ENCODE assay signal across 8 mouse cellular contexts in the genomic region with DNA sequence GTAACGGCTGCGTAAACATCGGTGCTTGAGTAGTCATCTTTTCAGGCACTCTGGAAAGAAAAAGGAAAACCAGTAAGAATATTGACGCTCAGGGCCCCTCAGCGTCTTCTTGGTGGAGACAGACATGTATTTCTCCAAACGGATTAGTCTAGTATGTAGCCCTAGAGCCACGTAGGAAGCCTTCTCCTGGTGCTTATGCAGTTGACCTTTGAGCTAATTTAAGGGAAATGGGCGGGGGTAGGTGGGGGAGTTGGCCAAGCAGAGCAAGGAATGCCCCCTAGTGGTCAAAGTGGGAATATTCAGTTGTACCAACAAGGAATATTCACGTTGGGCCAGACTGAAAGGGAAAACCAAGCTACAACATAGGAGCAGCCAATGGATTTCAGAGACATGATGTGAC. TPM values are rescaled to one million over a fixed set of nuclear protein-coding genes. Genes with fewer than 3 reads are reported as not detected.
DNase-seq lines count a peak whose midpoint lies in the region; ATAC-seq and TF ChIP-seq lines count a peak whose summit lies in the region.

No protein-coding gene starts in this region.

- DNase-seq in gastrocnemius, adult 18-20 months (ENCODE audit: low spot score), result peak; percentile 85
- DNase-seq in gastrocnemius, postnatal 10 days, result no peak
- peak; percentile 69 for DNase-seq in CH12.LX (ENCODE audit: extremely low read depth)
- peak; percentile 71 for DNase-seq in embryo, embryonic 10 days (ENCODE audit: low spot score)
- DNase-seq in retina, postnatal 7 days (ENCODE audit: low read depth, low spot score), result peak; percentile 19
- DNase-seq in cerebellum, adult 9-10 months, result no peak

- no peaks in the 10 kb centered on the region for H3K36me3 ChIP-seq in CH12.LX (replicated peaks in 1 of 2; ENCODE audit: control insufficient read depth in 1 of 2, insufficient read depth in 1 of 2, low read length in 1 of 2)
- no peaks in the 10 kb centered on the region for H3K36me3 ChIP-seq in intestine, postnatal 0 days (ENCODE audit: control insufficient read depth, insufficient read depth)

- dilution Hi-C loops in CH12.LX (cut with MboI; ENCODE audit: extremely low pct_ligation_motif_present, extremely low pct_unique_long_range_greater_than_20kb, low sequenced_read_pairs), result no loop called here

- no peak for TF ChIP-seq POLR2A in CH12.LX (IDR thresholded peaks at IDR 0.05; ENCODE audit: low read depth, low read length)

- H3K27me3 ChIP-seq in CH12.LX (replicated peaks), result no peaks in the 10 kb centered on the region
- H3K27me3 ChIP-seq in intestine, postnatal 0 days (replicated peaks; ENCODE audit: control insufficient read depth, insufficient read depth, low read length), result no peaks in the 10 kb centered on the region

- H3K9ac ChIP-seq in CH12.LX (ENCODE audit: insufficient read depth, low read depth), result peak overlapping the region; percentile 36; the same call in 1 of the 2 replicates
- no peak overlapping the region for H3K9ac ChIP-seq in intestine, postnatal 0 days (ENCODE audit: low read depth, low read length)

- peak overlapping the region; percentile 85; the same call in 1 of the 2 replicates for H3K4me2 ChIP-seq in CH12.LX (ENCODE audit: insufficient read depth, low read depth, poor library complexity, severe bottlenecking)
- peak overlapping the region; percentile 35; the same call in 1 of the 2 replicates for H3K4me2 ChIP-seq in intestine, postnatal 0 days (replicated peaks; ENCODE audit: low read depth)

- H3K79me2 ChIP-seq in CH12.LX (replicated peaks; ENCODE audit: control insufficient read depth, extremely low read depth, insufficient read depth, poor library complexity, severe bottlenecking), result no peaks in the 10 kb centered on the region

- H3K9me3 ChIP-seq in CH12.LX (replicated peaks; ENCODE audit: low read length), result no peaks in the 10 kb centered on the region
- H3K9me3 ChIP-seq in intestine, postnatal 0 days (ENCODE audit: control insufficient read depth), result no peaks in the 10 kb centered on the region

- in situ Hi-C loops in CH12.LX (cut with MboI; ENCODE audit: low pct_ligation_motif_present, low pct_unique_long_range_greater_than_20kb, low sequenced_read_pairs), result no loop called here

- TF ChIP-seq EP300 in CH12.LX (IDR thresholded peaks at IDR 0.05; ENCODE audit: low read length), result no peak

- WGBS in intestine, postnatal 0 days, result 53% methylated on average over 9 of the region's 9 CpGs

- peak overlapping the region in 2 of 3 experiments; percentile 24 to 31 for H3K4me3 ChIP-seq in CH12.LX (replicated peaks in 1 of 3; ENCODE audit: low read depth in 2 of 3, low read length in 2 of 3, poor library complexity in 1 of 3)
- no peak overlapping the region for H3K4me3 ChIP-seq in intestine, postnatal 0 days (ENCODE audit: low read depth, low read length)

- peaks cover 0 to 4% of the 10 kb centered on the region in 2 experiments; a peak in 2 of 4 replicates for H3K4me1 ChIP-seq in CH12.LX (ENCODE audit: control insufficient read depth in 1 of 2, insufficient read depth in 2 of 2)
- no peaks in the 10 kb centered on the region for H3K4me1 ChIP-seq in intestine, postnatal 0 days (replicated peaks; ENCODE audit: control insufficient read depth, insufficient read depth, low read length)

- TF ChIP-seq CTCF in CH12.LX (conservative IDR thresholded peaks at IDR 0.05 in 1 of 2, IDR thresholded peaks at IDR 0.05 in 1 of 2; ENCODE audit: low read depth in 2 of 2, low read length in 2 of 2), result peak; percentile 71 to 77
- peak; percentile 81 for TF ChIP-seq CTCF in intestine, postnatal 0 days (IDR thresholded peaks at IDR 0.05; ENCODE audit: low read depth)

- TF ChIP-seq RAD21 in CH12.LX (IDR thresholded peaks at IDR 0.05; ENCODE audit: low read depth, low read length), result peak; percentile 52

- H3K27ac ChIP-seq in CH12.LX (ENCODE audit: insufficient read depth, low read depth), result no peak overlapping the region
- no peak overlapping the region for H3K27ac ChIP-seq in intestine, postnatal 0 days (ENCODE audit: low read depth, low read length)

- peak; percentile 73 for ATAC-seq in intestine, postnatal 0 days
- no peak for ATAC-seq in activated CD4-positive, CD25-positive, alpha-beta regulatory T cell, adult 4 months

TF ChIP-seq in CH12.LX, 34 proteins besides CTCF, POLR2A, EP300 and RAD21:
- peak; percentile 3 for TF ChIP-seq BHLHE40 (IDR thresholded peaks at IDR 0.05; ENCODE audit: low read depth, low read length)
- TF ChIP-seq TBP (conservative IDR thresholded peaks at IDR 0.05; ENCODE audit: low read depth, low read length), result no peak
- TF ChIP-seq MAZ (IDR thresholded peaks at IDR 0.05; ENCODE audit: low read depth, low read length), result peak; percentile 91
- no peak for TF ChIP-seq USF1 (IDR thresholded peaks at IDR 0.05; ENCODE audit: low read depth, low read length)
- TF ChIP-seq SMC3 (IDR thresholded peaks at IDR 0.05; ENCODE audit: low read depth, low read length), result peak; percentile 52
TF ChIP-seq in CH12.LX: peak in this region for 3.

RNA-seq across cellular contexts. Expression of gene Ttn, which starts 2.2 kb away (rescaled TPM):
- total RNA-seq in gastrocnemius, adult 18-20 months (2021), result 1,000 to 10,000 TPM; 4,889 to 5,895 TPM
- 1,000 to 10,000 TPM; 3,966 to 4,807 TPM for total RNA-seq in gastrocnemius, postnatal 10 days (2021)
- total RNA-seq in CH12.LX (2012; rRNA removed), result 3.4 and 4.2 TPM in 2 replicates
- 0.23 and 0.26 TPM in 2 replicates for total RNA-seq in CH12.LX (2014; rRNA removed)
- polyA plus RNA-seq in CH12.LX (2012; ENCODE audit: insufficient read length, low read depth), result 0.45 and 0.60 TPM in 2 replicates
- 0.01 and 0.20 TPM in 2 replicates for polyA plus RNA-seq in intestine, postnatal 0 days (2015; fragmentation: Nextera tagmentation; extraction: Ambion mirVana)
- polyA plus RNA-seq in activated CD4-positive, CD25-positive, alpha-beta regulatory T cell, adult 4 months (2017; shearing (Covaris generic)), result 1 to 10 TPM; 6.2 to 6.9 TPM

Comparison
In these comparisons a context has a peak if more than half of its experiments do, and no peak if none do; other contexts are left out.
1. DNase-seq: peak in gastrocnemius, adult 18-20 months (single experiment), CH12.LX (single experiment), embryo, embryonic 10 days (single experiment) and retina, postnatal 7 days (single experiment); none in gastrocnemius, postnatal 10 days (single experiment) and cerebellum, adult 9-10 months (single experiment).
2. RNA of gene Ttn, which starts 2.2 kb away (total RNA-seq): 4,889 to 5,895 TPM in gastrocnemius, adult 18-20 months and 3,966 to 4,807 TPM in gastrocnemius, postnatal 10 days; 0.23 to 4.2 TPM in CH12.LX; every median in the first group is over 100 times any median in the second.